Mouse (Mus musculus) thymus, postnatal 25 days (tissue): ENCODE measurements at regions not wholly inside any gene's neighbourhood (a gene's known extent, or its start where the extent isn't known, plus 50 kb on each side); places are given as distances from the start of the nearest gene placed in this dataset.

Experiments used
- DNase-seq: peaks from one replicate; pipeline ENCODE4 v3.0.0; 2022

GRCm38 (mm10) chr7:37096291-37096690 is 398.4 kb downstream of the Tshz3 start:
- no peak for DNase-seq

DNA sequence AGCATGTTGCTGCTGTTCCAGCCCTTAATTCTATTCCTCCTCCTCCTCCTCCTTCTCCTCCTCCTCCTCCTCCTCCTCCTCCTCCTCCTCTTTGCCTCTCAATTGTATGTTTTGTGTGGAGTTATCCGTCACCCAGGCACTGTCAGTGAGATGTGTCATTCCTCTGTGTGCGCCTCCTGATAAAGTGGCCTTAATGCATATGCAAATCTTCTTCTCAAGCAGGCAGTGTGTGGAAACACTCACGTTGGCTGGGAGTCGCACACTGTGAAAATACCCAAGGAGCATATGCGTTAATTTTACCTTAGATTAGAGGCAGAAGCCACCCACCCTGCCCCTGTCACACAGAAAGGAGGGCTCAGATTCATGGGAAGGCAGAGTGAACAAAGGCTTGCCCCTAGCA is 401.0 kb downstream of the Tshz3 start:
- DNase-seq, result no peak

DNA sequence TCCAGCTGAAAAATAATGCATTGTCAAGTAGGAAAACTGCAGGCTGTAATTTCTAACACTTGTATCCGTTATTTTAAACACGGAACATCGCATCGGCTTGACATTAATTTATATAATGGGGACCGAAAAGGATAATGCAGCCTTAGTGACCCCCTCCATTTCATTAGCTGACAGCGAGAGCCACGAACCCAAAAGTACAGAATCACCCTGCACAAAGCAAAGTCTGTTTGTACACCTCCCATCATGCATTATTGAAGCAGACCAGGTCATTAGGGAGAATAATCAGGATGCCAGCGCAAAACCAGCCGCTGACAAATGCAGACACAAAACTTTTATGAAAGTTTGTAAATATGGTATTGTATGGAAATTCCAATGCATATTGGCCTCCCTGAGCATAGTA is 406.8 kb downstream of the Tshz3 start:
- DNase-seq, result no peak

DNA sequence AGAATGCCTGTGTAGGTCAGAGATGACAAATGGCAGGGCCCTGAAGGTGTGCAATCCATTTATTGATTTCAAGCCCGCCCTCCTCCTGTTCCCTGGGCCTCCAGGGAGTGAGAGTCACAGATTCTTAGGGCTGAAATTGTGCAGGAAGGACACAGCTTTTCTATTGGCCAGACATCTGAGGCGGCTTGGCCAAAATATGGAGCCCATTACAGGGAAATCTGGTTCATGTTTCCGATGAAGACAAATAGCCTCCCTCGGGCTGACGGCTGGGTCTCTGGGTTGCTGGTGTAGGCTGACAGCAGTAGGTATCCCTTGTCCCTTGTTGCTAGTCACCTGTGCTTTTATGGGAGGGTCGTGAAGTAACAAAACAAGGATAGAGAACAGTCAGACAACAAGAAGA is 413.2 kb downstream of the Tshz3 start:
- DNase-seq, result no peak

- no peak for DNase-seq
These were observed 422.9 kb downstream of the Tshz3 start for GRCm38 (mm10) chr7:37120776-37121175.

- DNase-seq, result no peak
These were observed 442.3 kb downstream of the Tshz3 start for GRCm38 (mm10) chr7:37140191-37140590.

GRCm38 (mm10) chr7:37142780-37143179 is 444.9 kb downstream of the Tshz3 start:
- no peak for DNase-seq

GRCm38 (mm10) chr7:37144303-37144702 is 446.4 kb downstream of the Tshz3 start:
- no peak for DNase-seq

DNA sequence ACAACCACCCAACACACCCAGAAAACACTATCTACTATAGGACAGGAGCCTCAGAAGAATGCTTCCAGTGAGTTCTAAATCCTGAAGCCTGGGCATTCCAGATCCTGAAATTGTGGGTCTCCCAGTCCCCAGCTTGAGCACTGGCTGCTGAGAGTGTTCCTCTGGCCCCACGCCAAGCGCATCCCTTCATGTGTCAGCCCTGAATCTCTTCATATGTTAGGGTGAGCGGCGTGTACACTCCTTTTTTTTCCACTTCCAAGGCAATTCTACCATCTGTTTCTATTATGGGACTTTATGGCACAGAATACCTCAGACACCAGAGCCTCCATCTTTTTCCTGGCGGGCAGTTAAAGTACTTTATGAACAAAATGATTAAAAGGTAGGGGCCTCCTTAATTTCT is 451.8 kb downstream of the Tshz3 start:
- DNase-seq, result no peak

DNA sequence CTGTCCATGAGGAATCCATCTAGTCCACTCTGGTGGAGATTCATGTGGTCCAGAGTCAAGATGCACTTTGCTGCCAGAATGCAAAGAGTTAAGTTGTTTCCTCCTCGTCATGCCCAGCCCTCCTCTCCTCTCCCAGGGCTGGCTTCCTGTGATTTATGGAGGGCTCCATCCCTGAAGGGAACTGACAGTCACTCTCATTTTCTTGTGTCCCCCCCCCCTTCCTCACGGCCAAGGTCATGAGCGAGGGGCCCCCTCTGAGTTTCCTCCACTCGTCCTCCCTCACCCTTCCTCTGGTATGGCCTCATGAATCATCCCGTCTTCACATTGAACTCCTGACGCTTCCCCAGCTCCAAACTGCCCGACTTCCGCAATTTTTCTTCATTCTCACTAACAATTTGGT is 461.9 kb downstream of the Tshz3 start:
- no peak for DNase-seq

GRCm38 (mm10) chr7:37168883-37169282 is 471.0 kb downstream of the Tshz3 start:
- no peak for DNase-seq

GRCm38 (mm10) chr7:37175746-37176145 is 477.8 kb downstream of the Tshz3 start:
- no peak for DNase-seq

DNA sequence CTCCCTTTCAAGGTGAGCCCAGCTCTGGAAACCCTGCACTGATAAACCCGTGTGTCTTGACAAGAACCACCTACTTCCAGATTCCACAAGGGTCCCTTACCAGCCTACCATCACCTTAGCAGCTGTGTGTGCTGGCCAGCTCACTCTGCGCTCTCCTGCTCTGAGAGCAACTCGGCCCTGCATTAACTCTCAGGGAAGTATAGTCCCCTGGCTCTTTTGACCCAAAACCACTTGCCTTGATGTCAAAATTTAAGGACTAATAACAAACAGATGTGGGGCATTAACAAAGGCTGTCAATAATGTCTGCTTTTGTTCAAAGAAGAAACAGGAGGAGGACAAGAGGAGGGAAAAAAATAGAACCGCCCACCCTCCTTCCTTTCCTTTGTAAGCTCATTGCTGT is 480.3 kb downstream of the Tshz3 start:
- DNase-seq, result no peak

- no peak for DNase-seq
These were observed 482.0 kb downstream of the Tshz3 start for GRCm38 (mm10) chr7:37179907-37180306.

DNA sequence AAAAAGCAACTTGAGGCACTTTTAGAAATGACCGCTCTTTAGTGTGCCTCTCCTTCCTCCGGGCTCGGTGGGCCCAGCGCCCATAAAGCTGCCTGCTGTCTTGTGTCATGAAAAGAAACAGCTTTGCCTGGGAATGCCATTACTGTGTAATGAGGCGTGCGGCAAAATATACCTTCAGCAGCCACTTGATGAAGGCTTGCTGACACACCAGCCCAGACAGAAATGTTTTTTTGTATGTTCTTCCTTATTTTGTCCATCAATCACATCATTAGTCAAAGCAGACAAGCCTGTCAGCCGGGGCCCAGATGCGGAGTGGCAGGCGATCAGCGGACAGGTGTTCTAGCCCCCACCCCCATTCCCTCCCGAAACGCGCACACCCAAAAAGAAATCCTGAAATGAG is 482.5 kb downstream of the Tshz3 start:
- no peak for DNase-seq

DNA sequence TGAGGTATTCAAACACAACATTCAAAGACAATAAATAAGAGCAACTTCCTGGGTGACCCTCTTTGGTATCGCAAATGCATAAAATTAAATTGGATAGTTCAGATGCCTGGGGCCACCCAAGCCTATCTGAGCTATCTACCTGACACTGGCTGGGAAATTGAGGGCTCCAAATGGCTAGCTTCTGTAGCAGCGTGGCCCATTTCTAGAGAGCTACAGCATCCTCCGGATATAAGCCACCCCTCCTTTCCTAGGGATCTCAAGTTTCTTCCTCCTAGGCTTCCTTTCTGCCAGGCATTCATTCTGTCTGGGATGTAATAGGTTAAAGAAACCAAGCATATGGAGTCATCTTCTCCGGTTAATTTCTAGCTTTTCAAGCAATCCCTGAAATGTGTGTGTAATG is 483.2 kb downstream of the Tshz3 start:
- DNase-seq, result no peak

DNA sequence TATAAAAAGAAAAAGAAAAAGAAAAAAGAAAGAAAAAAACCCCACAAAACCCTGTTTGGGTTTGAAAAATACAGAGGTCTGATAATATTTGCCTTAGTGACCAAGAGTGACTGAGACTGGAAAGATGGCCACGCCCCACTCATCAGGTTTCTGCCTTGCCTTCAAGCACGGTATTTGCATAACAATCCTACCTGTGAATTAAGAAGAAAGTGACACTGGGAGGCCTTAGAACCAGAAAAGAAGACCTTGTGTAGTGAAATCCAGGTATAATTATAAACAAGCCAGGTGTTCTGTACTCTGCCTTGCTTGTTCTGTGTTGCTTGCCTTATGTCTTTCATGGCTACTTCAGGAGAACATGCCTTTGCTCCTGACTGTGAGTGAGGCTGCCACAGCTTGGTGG is 494.6 kb downstream of the Tshz3 start:
- no peak for DNase-seq

DNA sequence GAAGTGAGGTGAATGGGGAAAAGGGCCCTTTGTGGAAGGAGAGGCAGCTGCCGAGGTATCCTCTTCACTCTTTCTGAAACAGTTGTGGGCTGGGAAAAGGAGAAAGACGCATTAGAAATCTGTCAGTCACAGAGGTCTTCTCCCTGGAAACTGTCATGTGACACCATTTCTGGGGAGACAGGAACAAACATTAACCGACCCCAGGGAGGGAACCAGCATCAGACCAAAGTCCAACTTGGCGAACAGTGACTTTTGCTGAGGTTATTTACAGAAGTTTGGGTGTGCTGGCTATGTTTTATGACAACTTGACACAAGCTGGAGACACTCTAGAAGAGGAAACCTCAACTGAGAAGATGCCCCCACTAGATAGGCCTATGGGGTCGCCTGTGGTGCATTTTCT is 506.9 kb downstream of the Tshz3 start:
- no peak for DNase-seq

DNA sequence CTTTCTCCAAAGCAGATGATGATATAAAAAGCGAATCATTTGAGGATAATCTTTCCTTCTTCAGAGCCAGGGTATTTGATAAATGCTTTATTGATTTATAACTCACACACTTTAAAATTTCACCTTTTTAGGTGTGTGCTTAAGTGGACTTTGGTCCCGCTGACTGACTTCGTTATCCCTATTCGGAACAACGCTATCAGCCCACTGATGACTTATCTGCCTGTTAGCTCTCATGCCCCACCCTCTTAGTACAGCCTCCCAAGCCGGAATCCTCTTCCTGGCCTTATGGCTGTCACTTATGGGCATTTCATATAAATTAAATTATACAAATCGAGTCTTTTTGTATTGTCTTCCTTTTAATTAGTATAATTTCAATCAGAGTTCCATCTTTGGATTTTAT is 510.4 kb downstream of the Tshz3 start:
- no peak for DNase-seq

- no peak for DNase-seq
These were observed 515.8 kb downstream of the Tshz3 start for GRCm38 (mm10) chr7:37213751-37214181.

GRCm38 (mm10) chr7:37215498-37215897 is 517.6 kb downstream of the Tshz3 start:
- DNase-seq, result no peak

GRCm38 (mm10) chr7:37220476-37220875 is 522.6 kb downstream of the Tshz3 start:
- no peak for DNase-seq

GRCm38 (mm10) chr7:37226423-37226822 is 528.5 kb downstream of the Tshz3 start:
- DNase-seq, result no peak

DNA sequence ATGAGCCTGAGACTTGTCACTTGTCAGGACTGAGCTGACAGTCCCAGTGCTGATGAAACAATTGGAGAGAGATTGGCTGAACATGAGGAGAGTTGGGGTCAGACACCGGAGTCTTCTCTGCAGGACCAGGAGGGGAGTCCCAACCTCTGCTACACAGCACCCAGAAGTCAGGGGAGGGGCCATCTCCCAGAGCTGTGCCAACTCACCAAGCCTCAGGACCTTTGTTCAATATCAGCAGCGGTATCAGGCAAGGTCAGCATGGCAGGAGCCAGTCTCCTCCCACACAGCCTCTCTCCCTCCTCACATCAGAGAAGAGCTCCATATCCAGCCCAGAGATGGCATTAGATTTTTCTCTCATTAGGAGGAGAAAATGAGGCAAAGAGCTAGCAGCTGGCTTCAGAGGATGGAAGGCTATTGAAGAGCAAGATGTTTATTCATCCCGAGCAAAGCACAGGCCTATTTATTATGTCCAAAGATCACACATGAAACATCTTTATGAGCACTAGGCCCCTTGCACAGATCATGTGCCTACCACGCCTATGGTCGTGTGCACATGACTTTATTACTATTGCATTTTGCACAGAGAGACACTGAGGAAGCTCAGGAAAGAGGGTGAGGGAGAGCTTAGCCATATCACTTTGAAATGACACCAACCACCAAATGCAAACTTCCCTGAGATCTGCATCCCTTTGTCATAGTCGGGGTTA is 532.9 kb downstream of the Tshz3 start:
- DNase-seq, result no peak

- no peak for DNase-seq
These were observed 532.6 kb downstream of the Zfp536 start for GRCm38 (mm10) chr7:37240832-37241231.
